Mouse (Mus musculus): ENCODE data around the gene Slc35b3.
A peak's percentile ranks its signal among the peaks of the same experiment; 100 is the strongest.

Slc35b3 gene

GRCm38 (mm10) chr13:38936860-38937471 is 23.7 kb downstream of the Slc35b3 start:
- no peak for DNase-seq

- no peak for DNase-seq
These were observed 24.7 kb downstream of the Slc35b3 start for GRCm38 (mm10) chr13:38935856-38936446.

DNA sequence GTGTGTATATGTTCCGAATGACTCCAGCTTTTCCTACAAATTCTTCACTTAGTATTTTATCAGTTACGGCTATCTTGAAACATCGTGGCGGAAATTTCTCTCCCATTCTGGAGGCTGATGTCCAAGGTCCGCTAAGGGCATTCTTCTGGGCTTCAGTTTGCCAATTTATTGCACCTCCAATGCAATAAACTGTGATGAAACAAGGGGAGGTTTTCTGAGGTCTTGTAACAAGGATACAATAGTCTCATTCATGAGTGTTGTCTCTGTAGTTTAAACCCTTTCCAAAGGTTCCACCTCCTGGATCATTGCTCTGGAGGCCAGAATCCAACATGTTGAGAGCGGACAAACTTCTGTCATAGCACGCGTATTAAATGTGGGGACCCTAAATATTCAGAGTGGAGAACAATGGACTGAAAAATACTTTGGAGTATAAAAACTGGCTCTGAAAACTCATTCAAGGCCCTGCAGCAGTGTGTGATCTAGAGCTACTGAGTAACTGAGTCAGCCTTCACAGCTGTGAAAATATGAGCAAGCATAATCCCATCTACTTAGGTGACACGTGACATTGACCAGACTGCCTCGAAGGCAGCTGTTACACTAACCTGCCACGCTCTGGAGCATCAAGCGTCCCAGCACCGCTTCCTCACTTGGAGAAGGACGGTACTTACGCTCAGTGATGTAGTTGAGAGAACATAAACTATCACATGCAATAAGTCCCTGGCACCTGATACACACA is 30.7 kb downstream of the Slc35b3 start:
- no peak for DNase-seq

- DNase-seq = no peak
These were observed 38.0 kb downstream of the Slc35b3 start for GRCm38 (mm10) chr13:38922676-38923075.

- DNase-seq = no peak
These were observed 39.4 kb downstream of the Slc35b3 start for GRCm38 (mm10) chr13:38921306-38921705.

DNA sequence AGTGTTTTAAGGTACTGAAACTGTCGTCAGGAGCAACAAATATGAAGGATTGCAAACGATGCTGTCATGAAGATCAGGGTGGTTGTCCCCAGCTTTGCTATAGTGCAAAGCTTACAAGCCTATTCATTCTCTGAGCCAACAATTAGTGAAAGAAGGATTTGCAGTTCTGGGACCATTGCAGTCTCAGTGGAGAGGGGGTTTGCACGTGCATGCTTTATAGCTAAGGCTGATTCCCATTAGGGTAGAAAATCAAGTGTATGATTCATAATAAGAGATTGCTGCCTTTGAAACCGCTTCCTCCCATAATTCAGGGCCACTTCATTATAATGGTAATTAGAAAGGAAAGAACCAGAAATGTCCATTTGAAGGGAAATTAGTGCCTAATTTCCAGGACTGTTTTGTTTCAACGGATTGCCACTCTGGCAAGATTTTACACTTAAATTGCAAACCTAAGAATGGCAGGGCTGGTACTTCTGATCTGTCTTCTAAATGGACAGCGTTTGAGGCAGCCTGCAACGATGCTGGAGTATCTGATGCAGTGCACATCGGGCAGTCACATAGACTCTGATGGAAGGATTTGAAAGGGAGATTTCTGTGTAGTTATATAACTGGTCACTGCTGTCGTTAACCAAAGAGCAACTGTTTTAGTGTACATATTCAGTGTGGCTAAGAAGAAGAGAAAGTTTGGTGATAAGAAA is 42.3 kb downstream of the Slc35b3 start:
- DNase-seq = no peak

DNA sequence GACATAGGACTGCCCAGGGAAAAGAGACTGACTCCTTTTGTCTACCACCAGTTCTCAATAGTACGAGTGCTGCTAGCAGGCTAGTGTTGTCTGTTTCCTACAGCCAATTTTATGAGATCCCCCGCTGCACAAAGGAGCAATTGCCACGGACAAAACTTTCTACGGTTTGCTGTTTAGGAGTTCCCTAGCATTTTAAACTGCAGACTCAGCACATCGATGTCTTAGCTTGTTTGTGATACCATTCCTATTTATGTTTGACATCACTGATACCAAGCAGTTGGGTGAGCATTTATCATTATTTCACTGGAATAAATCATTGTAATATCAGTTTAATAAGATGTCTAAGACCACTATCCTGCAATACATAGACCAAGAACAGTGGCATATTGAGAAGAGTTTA is 43.1 kb downstream of the Slc35b3 start:
- no peak for DNase-seq

DNA sequence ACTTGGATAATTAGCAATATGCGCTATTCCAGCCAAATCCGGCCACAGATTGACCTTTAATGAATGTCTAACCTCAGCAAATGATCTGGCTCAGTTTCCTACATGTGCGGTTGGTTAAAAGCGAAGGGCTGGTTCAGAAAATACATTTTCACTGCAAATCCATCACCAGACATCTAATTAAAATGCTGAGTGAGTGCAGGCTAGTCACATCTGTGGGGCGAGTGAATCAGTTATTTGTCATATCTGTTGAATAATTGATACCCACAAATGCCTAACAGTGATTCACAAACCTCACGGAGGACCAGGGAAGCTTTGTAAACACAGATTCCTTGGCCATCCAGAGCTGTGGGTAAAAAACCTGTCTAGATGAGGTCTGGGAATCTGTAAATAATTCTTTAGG is 45.9 kb downstream of the Slc35b3 start:
- peak; percentile 21 for DNase-seq

DNA sequence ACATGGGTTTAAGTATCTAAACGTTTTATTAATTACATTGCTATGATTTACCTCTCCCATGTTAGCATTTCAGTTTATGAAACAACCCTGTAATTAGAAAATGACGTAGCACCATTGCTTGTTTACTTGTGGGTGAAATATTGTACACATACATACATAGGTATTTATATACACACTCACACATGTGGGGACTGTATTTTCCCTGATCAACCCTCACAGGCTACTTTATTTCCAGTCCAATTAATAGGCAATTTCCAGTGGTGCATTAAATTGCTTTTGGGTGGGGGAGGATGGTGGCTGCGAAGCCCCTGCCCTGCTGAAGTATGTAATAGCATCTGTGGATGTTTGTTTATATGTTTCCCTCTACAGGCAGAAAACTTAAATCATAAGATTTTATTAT is 68.3 kb downstream of the Slc35b3 start:
- DNase-seq = no peak
